Mouse (Mus musculus) embryonic facial prominence, embryonic 11.5 days (tissue): ENCODE results near the gene Snap91. TPM values are rescaled to one million over a fixed set of nuclear protein-coding genes. Genes with fewer than 3 reads are reported as not detected.

Experiments used
- ATAC-seq: fragments of 200-750 bp; cut with Nextera tagmentation; replicated peaks from 2 replicates; pipeline ENCODE4 v1.8.0; 2017; ENCODE audit warnings: low read depth; ENCODE audit not compliant: insufficient number of reproducible peaks, low FRiP score, low TSS enrichment
- DNase-seq: peaks from one replicate; pipeline ENCODE4 v3.0.0-alpha.2; 2015; ENCODE audit warnings: low spot score
- H3K27ac ChIP-seq: fragments of 300-500 bp; sonication (generic); replicated peaks from 2 replicates; pipeline ENCODE4 v1.5.1; 2014; ENCODE audit warnings: mild to moderate bottlenecking, low read depth, low read length, control low read depth
- H3K27me3 ChIP-seq: fragments of 300-500 bp; sonication (generic); 2 replicates; pipeline ENCODE4 v1.6.1; 2014; ENCODE audit warnings: mild to moderate bottlenecking, low read length, moderate library complexity, mixed read lengths; ENCODE audit not compliant: control insufficient read depth, insufficient read depth
- H3K36me3 ChIP-seq: fragments of 300-500 bp; sonication (generic); replicated peaks from 2 replicates; pipeline ENCODE4 v1.6.1; 2014; ENCODE audit warnings: low read depth, mild to moderate bottlenecking, low read length, moderate library complexity, mixed read lengths; ENCODE audit not compliant: control insufficient read depth, insufficient read depth
- H3K4me1 ChIP-seq: fragments of 300-500 bp; sonication (generic); 2 replicates; pipeline ENCODE4 v1.6.1; 2014; ENCODE audit warnings: low read length, mixed read lengths; ENCODE audit not compliant: control insufficient read depth, insufficient read depth
- H3K4me2 ChIP-seq: fragments of 300-500 bp; sonication (generic); 2 replicates; pipeline ENCODE4 v1.6.1; 2014; ENCODE audit warnings: low read depth, mild to moderate bottlenecking, control low read depth, low read length, moderate library complexity
- H3K4me3 ChIP-seq: fragments of 300-500 bp; sonication (generic); 2 replicates; pipeline ENCODE4 v1.5.1; 2014; ENCODE audit warnings: low read depth, low read length, control low read depth
- H3K9ac ChIP-seq: fragments of 300-500 bp; sonication (generic); replicated peaks from 2 replicates; pipeline ENCODE4 v1.6.1; 2014; ENCODE audit warnings: mild to moderate bottlenecking, control low read depth, low read length
- H3K9me3 ChIP-seq: fragments of 300-500 bp; sonication (generic); replicated peaks from 2 replicates; pipeline ENCODE4 v1.6.1; 2016; ENCODE audit warnings: mild to moderate bottlenecking, low read length, inconsistent platforms, mixed read lengths; ENCODE audit not compliant: control insufficient read depth
- WGBS: fragments of 180-500 bp; shearing (Covaris S2); extraction: QIAGEN DNeasy Blood & Tissue Kit; methylation state at CpG from one replicate; pipeline ENCODE4 v1.1.7; 2014; 5-methylcytosine and 5-hydroxymethylcytosine counted together
- polyA plus RNA-seq: library from polyadenylated mRNA; unstranded; fragments of >200 nt; fragmentation: Nextera tagmentation; extraction: Ambion mirVana; gene quantifications from 2 replicates; pipeline ENCODE4 v1.2.1, GENCODE M21; 2014

The Snap91 gene
- 5.1 and 5.7 TPM in 2 replicates for polyA plus RNA-seq

DNA sequence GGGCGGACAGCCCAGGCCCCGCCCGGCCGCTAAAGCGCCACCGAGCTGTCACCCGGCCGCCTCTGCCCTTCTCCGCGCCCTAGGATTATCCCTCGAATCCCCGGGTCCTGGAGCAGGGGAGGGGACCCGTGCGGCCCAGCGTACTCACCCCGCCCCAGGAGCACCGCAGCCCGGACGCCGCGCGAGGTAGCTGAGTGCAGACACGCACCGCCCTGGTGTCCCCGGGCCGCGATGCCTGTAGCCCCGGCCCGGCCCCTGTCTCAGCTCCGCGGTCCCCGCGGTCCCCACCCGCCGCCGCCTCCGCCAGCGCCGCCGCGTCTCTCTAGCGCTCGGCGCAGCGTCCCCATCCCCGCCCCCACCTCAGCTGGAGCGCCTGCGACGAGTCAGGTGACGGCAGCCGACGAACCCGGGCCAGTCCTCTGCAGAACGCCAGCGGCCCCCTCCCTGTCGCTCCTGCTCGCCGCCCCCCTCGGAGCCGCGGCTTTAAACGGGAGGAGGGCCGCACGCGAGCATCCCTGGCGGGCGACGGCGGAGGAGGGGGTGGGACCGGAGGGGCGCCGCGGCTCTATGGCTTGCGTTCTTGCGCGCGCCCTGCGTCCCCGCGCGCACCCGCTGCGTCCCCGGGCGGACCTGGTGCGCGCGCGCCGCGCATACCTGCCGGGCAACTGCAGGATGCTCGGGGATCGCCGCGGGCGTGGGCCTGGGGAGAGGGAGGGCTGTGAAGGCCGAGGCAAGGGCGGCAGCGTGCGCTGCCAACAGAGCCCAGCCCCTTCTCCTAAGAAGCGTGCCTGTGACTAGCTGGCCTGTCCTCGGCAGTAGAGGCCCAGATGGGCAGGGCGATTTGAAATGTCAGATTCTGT, at the start of gene Snap91:
Snap91 (minus strand) TSS at position 542 of the 860 bp plus-strand sequence.
- Histone ChIP-seq H3K9ac (peak within 1 kb of the TSS; percentile 60), H3K27ac (peak within 1 kb of the TSS; percentile 13; the same call in 1 of the 2 replicates), H3K4me3 (peak within 1 kb of the TSS; percentile 70), H3K4me2 (peak within 1 kb of the TSS; percentile 97), H3K4me1 (peaks cover 7% of the 10 kb centered on the region; the same call in 1 of the 2 replicates), H3K36me3 (no peaks in the 10 kb centered on the region), H3K9me3 (no peaks in the 10 kb centered on the region), H3K27me3 (peaks cover 31% of the 10 kb centered on the region)
- peak; percentile 78 for DNase-seq
- under 1% methylated on average over 90 of the region's 104 CpGs for WGBS
- peak; percentile 94 for ATAC-seq

DNA sequence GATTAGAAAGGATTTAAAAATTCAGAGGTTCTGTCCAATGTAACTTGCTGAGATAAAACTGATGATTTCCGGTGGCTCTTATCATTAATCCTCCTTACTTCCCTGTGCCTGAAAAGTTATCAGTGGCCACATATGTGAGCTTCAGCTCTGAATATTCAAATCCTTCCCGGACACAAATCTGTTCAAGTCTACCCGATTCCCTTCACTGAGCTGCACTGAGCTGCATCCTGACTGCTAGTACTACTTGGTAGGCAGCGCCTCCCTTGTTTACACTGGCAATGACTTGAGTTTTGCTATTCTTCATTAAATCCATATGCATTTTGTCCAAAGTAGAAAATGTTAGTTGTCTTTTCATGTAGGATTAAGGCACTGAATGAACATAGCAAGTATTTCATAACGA, 46.1 kb upstream of the Snap91 start:
- H3K9ac ChIP-seq, result no peak overlapping the region
- no peaks in the 10 kb centered on the region for H3K4me1 ChIP-seq
- no peak overlapping the region for H3K4me2 ChIP-seq
- ATAC-seq (no peak), DNase-seq (no peak)
- no peaks in the 10 kb centered on the region for H3K36me3 ChIP-seq
- H3K9me3 ChIP-seq, result no peaks in the 10 kb centered on the region
- WGBS, result 80% methylated on average over 5 of the region's 5 CpGs
- no peak overlapping the region for H3K4me3 ChIP-seq
- no peak overlapping the region for H3K27ac ChIP-seq
- H3K27me3 ChIP-seq, result no peaks in the 10 kb centered on the region

DNA sequence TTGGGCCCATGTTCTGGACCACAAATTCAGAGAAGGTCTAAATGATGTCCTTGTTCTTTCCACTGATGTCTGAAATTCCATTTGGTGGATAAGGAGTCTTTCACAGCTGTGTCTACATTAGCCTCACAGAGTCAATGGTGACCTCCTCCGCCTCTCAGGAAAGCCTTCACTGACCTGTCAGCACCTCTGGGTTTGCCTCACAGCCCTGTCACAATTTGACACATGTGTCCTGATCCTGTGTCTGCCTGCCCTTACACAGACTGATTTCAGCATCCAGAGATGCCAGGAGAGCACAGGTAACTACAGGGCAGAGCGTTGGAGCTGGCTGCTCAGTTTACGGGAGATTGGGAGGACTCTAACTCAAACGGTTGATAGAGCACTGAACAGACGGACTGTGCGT, 45.2 kb upstream of the Snap91 start:
- no peaks in the 10 kb centered on the region for H3K9me3 ChIP-seq
- no peak overlapping the region for H3K9ac ChIP-seq
- H3K4me3 ChIP-seq, result no peak overlapping the region
- no peak overlapping the region for H3K27ac ChIP-seq
- no peaks in the 10 kb centered on the region for H3K36me3 ChIP-seq
- no peaks in the 10 kb centered on the region for H3K27me3 ChIP-seq
- no peaks in the 10 kb centered on the region for H3K4me1 ChIP-seq
- no peak overlapping the region for H3K4me2 ChIP-seq
- no peak for DNase-seq
- WGBS, result 78% methylated on average over 6 of the region's 6 CpGs
- ATAC-seq, result no peak

DNA sequence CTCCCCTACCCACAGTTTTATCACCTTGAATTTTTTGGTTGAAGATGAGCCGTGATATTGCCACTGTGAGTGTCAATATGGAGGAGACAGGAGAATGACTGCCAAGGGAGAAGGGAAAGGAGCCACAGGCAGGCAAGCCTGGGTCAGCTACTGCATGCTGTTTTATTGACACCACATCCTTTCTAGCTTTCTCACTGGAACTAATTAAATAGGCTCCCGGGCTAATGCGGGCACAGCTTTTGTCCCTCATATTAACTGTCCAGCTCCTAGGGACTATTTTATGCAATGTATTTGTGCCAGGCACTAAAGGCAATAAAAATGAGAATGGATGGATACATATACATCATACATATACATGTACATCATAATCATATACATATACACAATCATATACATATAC, 42.0 kb upstream of the Snap91 start:
- Histone ChIP-seq H3K9me3 (no peaks in the 10 kb centered on the region), H3K9ac (no peak overlapping the region), H3K27ac (no peak overlapping the region), H3K4me2 (no peak overlapping the region), H3K4me1 (no peaks in the 10 kb centered on the region), H3K36me3 (no peaks in the 10 kb centered on the region), H3K4me3 (no peak overlapping the region), H3K27me3 (no peaks in the 10 kb centered on the region)
- ATAC-seq (no peak), DNase-seq (no peak)
- WGBS, result 75% methylated on average over 3 of the region's 3 CpGs

DNA sequence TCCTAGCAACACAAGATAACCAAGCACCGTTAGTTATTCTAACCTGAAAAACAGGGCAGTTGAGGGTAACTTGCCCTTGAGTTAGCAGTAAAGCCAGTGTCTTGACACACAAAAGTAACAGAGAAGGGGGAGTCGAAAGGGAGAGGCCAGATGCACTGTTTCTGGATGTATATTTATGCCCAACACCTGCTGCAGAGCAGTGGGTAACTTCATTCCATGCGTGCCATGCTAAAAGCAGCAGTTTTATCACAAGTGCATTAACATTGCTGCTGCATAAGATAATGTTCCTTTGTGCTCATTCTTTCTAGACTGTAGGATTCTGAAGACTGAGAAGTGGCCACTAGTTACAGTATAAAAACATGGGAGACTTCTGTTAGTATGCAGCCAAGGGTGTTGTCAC, 36.1 kb upstream of the Snap91 start:
- Histone ChIP-seq H3K9me3 (no peaks in the 10 kb centered on the region), H3K4me3 (no peak overlapping the region), H3K27me3 (no peaks in the 10 kb centered on the region), H3K4me2 (no peak overlapping the region), H3K4me1 (no peaks in the 10 kb centered on the region), H3K36me3 (no peaks in the 10 kb centered on the region), H3K9ac (no peak overlapping the region), H3K27ac (no peak overlapping the region)
- ATAC-seq, result no peak
- 87% methylated on average over 3 of the region's 3 CpGs for WGBS
- no peak for DNase-seq

DNA sequence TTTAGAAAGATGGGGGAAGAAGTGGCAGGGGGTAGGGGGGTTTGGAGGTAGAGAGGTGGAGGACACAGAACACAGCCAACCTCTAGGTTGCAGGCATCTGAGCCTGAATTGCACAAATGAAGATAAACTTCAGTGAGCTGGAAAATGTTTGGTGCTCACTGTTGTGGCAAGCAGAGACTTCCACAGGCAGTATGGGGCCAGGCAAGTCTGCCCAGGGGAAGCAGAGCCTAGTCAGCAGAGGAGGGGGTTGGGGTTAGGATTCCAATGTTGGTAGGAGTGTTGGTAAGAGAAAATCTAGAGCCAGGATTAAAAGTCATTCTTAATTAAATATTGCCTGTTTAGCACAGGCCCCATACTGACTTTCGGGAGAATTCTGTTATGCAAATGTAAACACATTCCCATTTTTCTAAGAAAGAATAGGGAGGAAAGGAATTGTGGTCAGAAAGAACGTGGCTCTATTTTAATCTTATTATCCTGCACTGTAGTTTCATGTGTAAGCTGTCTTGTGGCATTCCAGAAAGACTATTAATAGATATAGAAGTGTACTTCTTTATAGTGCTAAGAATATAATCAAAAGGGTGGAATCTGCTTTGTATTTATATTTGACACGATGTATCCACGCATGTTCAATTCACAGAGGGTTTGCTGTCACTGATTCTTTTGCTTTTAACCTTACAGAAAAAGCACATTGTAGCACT, 19.2 kb upstream of the Snap91 start:
- no peak overlapping the region for H3K9ac ChIP-seq
- no peak overlapping the region for H3K4me2 ChIP-seq
- H3K4me3 ChIP-seq, result no peak overlapping the region
- no peak for ATAC-seq
- no peaks in the 10 kb centered on the region for H3K36me3 ChIP-seq
- no peaks in the 10 kb centered on the region for H3K27me3 ChIP-seq
- H3K27ac ChIP-seq, result no peak overlapping the region
- DNase-seq, result no peak
- 76% methylated on average over 4 of the region's 4 CpGs for WGBS
- no peaks in the 10 kb centered on the region for H3K4me1 ChIP-seq
- H3K9me3 ChIP-seq, result no peaks in the 10 kb centered on the region

GRCm38 (mm10) chr9:86879216-86880112, 990 bp downstream of the Snap91 start:
- Histone ChIP-seq H3K4me2 (peak overlapping the region; percentile 97), H3K9ac (peak overlapping the region; percentile 60), H3K4me1 (peaks cover 7% of the 10 kb centered on the region; the same call in 1 of the 2 replicates), H3K4me3 (peak overlapping the region; percentile 70), H3K36me3 (no peaks in the 10 kb centered on the region), H3K9me3 (no peaks in the 10 kb centered on the region), H3K27ac (peak overlapping the region; percentile 13; the same call in 1 of the 2 replicates), H3K27me3 (peaks cover 31% of the 10 kb centered on the region)
- ATAC-seq (peak; percentile 54), DNase-seq (peak; percentile 35)
- WGBS, result under 1% methylated on average over 70 of the region's 75 CpGs
